Mouse (Mus musculus) cortical plate, adult 2 months (tissue): ENCODE results near the gene Gm17190.

Source experiments
- CTCF ChIP-seq: fragments of 200-500 bp; IDR thresholded peaks from 2 replicates; pipeline ENCODE4 v1.5.1; 2011; ENCODE audit warnings: mild to moderate bottlenecking, control low read depth, low read length; ENCODE audit not compliant: insufficient read depth; ENCODE audit errors: extremely low read depth
- POLR2A ChIP-seq: fragments of 200-500 bp; IDR thresholded peaks from 2 replicates; pipeline ENCODE4 v1.6.1; 2011; ENCODE audit warnings: mild to moderate bottlenecking, low read length, control low read depth; ENCODE audit not compliant: insufficient read depth; ENCODE audit errors: extremely low read depth

- TF ChIP-seq CTCF (no peak), POLR2A (no peak)
These were observed 24.5 kb downstream of the Gm17190 start for GRCm38 (mm10) chr13:96106367-96106766.
